Mouse (Mus musculus): Measurements from ENCODE around the gene Platr17.

The Platr17 gene

DNA sequence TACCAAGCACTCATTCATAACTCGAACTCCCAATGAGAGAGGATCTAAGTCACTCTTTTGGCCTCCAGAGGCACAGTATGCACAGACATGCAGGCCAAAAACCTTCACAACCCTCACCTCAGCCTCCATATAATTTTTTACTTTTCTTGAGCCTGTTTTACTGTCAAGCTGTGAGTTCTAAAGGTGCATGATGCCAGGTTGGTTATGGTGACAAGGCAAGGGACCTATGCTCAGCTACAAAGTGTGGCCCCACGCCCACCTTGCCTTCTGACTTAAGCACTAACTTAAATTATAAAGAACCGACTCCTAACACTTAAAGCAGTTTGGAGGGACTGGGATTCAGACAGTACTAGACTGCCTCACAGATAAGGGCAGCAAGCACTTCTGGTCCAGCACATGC lies 48.4 kb downstream of the Platr17 start:
- no peaks in the 10 kb centered on the region for H3K27me3 ChIP-seq (ENCODE audit: control insufficient read depth, insufficient read depth, low read length, poor library complexity, severe bottlenecking)

DNA sequence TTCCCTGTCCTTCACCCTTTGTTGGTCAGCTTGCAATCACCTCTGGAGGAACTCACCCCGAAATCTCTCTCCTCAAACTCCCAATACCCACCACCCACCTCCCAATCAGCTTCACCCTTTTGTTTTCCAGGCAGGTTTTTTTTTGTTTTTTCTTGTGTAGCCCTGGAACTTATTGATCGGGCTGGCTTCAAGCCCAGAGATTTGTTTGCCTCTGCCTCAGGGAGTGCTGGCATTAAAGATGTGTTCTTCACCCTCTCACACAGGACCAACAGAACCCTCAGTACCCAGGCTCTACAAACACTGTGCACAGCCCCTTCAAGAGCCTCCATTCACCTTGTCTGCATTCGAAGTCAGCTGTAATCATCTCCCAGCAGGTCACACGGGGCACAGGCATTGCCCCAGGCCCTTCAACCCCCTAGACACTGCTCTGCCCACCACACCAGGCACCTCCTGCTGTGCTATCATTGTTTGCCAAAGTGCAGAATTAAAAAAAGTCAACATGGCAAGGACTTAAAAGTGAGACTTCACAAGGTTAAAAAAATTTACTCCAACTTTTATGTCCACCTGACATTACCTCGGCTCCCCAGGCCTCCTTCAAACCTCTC lies 49.1 kb downstream of the Platr17 start:
- no peak for DNase-seq (ENCODE audit: low read depth, low spot score)

More for the DNA sequence above, 48.4 kb downstream of the Platr17 start:
- DNase-seq (ENCODE audit: low read depth, low spot score), result no peak
- peaks cover 8% of the 10 kb centered on the region for H3K36me3 ChIP-seq (ENCODE audit: control insufficient read depth, insufficient read depth, low read length, poor library complexity, severe bottlenecking)

GRCm38 (mm10) chr17:33954646-33955554 lies 50.0 kb downstream of the Platr17 start:
- no peak for DNase-seq (ENCODE audit: low read depth, low spot score)
- H3K36me3 ChIP-seq (ENCODE audit: control insufficient read depth, insufficient read depth, low read length, poor library complexity, severe bottlenecking), result peaks cover 11% of the 10 kb centered on the region
- no peaks in the 10 kb centered on the region for H3K27me3 ChIP-seq (ENCODE audit: control insufficient read depth, insufficient read depth, low read length, poor library complexity, severe bottlenecking)

More for the DNA sequence above, 49.1 kb downstream of the Platr17 start:
- H3K36me3 ChIP-seq (ENCODE audit: control insufficient read depth, insufficient read depth, low read length, poor library complexity, severe bottlenecking), result peaks cover 9% of the 10 kb centered on the region
- no peaks in the 10 kb centered on the region for H3K27me3 ChIP-seq (ENCODE audit: control insufficient read depth, insufficient read depth, low read length, poor library complexity, severe bottlenecking)

DNA sequence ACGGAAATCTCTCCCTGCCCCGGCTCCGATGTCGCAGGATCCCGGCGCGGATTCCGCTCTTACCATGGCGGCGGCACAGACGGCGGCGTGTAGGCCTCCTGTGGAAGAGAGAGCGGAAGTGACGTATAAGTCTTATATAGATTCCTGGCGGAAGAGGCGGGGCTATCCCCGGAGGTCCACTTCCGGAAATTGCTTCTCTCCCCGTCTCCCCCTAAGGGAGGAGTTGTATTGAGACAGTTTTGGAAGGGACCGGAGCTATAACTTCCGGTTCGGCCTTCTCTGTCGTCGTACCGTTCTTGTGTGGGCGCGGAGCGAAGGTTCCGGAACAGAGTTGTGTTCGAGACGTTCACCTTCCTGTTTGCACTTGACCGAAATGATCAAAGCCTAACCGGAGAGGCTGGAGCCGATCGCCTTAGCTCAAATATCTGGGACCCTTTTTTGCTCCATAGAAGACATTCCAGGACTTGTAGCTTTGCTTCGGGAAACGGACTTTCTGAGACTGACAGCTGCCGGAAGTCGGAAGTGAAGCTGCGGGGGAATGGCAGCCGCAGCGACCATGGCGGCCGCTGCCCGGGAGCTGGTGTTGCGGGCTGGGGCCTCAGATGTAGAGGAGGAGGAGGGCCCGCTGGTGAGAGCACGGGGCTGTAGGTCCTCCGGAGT lies 50.8 kb downstream of the Platr17 start, which contains the start of the genes Vps52 and Rps18:
Gene Vps52 (plus strand): TSS at position 258 of the 660 bp plus-strand sequence.
Gene Rps18 (minus strand): TSS at position 447 of the 660 bp plus-strand sequence.
- H3K27me3 ChIP-seq (ENCODE audit: control insufficient read depth, insufficient read depth, low read length, poor library complexity, severe bottlenecking), result no peaks in the 10 kb centered on the region
- peak; percentile 99 for DNase-seq (ENCODE audit: low read depth, low spot score)
- peaks cover 13% of the 10 kb centered on the region for H3K36me3 ChIP-seq (ENCODE audit: control insufficient read depth, insufficient read depth, low read length, poor library complexity, severe bottlenecking)
